Mouse (Mus musculus) ES-Bruce4 (cell line): ENCODE measurements around the gene Ski. TPM values are rescaled to one million over a fixed set of nuclear protein-coding genes. Genes with fewer than 3 reads are reported as not detected.
A peak's percentile ranks its signal among the peaks of the same experiment; 100 is the strongest.

Source experiments
- H3K27ac ChIP-seq: 2 replicates; pipeline ENCODE4 v1.5.1; 2012; ENCODE audit warnings: low read length, inconsistent platforms; ENCODE audit not compliant: insufficient read depth
- H3K27me3 ChIP-seq: 2 replicates; pipeline ENCODE4 v1.6.1; 2012; ENCODE audit warnings: mild to moderate bottlenecking, low read length, inconsistent platforms; ENCODE audit not compliant: control insufficient read depth, poor library complexity, insufficient read depth, severe bottlenecking
- H3K36me3 ChIP-seq: 2 replicates; pipeline ENCODE4 v1.6.1; 2012; ENCODE audit warnings: inconsistent platforms, mild to moderate bottlenecking, low read length, moderate library complexity; ENCODE audit not compliant: control insufficient read depth, poor library complexity, insufficient read depth, severe bottlenecking
- H3K4me1 ChIP-seq: one replicate; pipeline ENCODE4 v1.8.1; 2011; ENCODE audit warnings: low read length; ENCODE audit not compliant: control insufficient read depth, insufficient read depth
- H3K4me3 ChIP-seq: 2 replicates; pipeline ENCODE4 v1.5.1; 2011; ENCODE audit warnings: low read depth, mild to moderate bottlenecking, low read length
- H3K9ac ChIP-seq: 2 replicates; pipeline ENCODE4 v1.6.1; 2012; ENCODE audit warnings: low read depth, mild to moderate bottlenecking, inconsistent platforms; ENCODE audit not compliant: poor library complexity, severe bottlenecking
- H3K9me3 ChIP-seq: replicated peaks from 2 replicates; pipeline ENCODE4 v1.6.1; 2012; ENCODE audit warnings: mild to moderate bottlenecking, low read length, inconsistent platforms; ENCODE audit not compliant: control insufficient read depth, poor library complexity, insufficient read depth, severe bottlenecking
- CTCF ChIP-seq: IDR thresholded peaks from one replicate; pipeline ENCODE4 v1.8.1; 2011; ENCODE audit warnings: low read depth, low read length
- EP300 ChIP-seq: IDR thresholded peaks from 2 replicates; pipeline ENCODE4 v1.6.1; 2011; ENCODE audit warnings: low read depth, low read length; ENCODE audit not compliant: insufficient read depth
- POLR2A ChIP-seq: IDR thresholded peaks from one replicate; pipeline ENCODE4 v1.8.1; 2011; ENCODE audit warnings: low read length; ENCODE audit not compliant: insufficient read depth
- polyA plus RNA-seq: library from polyadenylated mRNA; stranded (reverse); fragments of >200 nt; gene quantifications from 2 replicates; pipeline ENCODE4 v1.2.4, GENCODE M21; 2011; ENCODE audit warnings: low read depth; ENCODE audit not compliant: missing spikeins, insufficient read depth, insufficient read length

The Ski gene
- polyA plus RNA-seq, 1 experiment = 67.2 TPM

DNA sequence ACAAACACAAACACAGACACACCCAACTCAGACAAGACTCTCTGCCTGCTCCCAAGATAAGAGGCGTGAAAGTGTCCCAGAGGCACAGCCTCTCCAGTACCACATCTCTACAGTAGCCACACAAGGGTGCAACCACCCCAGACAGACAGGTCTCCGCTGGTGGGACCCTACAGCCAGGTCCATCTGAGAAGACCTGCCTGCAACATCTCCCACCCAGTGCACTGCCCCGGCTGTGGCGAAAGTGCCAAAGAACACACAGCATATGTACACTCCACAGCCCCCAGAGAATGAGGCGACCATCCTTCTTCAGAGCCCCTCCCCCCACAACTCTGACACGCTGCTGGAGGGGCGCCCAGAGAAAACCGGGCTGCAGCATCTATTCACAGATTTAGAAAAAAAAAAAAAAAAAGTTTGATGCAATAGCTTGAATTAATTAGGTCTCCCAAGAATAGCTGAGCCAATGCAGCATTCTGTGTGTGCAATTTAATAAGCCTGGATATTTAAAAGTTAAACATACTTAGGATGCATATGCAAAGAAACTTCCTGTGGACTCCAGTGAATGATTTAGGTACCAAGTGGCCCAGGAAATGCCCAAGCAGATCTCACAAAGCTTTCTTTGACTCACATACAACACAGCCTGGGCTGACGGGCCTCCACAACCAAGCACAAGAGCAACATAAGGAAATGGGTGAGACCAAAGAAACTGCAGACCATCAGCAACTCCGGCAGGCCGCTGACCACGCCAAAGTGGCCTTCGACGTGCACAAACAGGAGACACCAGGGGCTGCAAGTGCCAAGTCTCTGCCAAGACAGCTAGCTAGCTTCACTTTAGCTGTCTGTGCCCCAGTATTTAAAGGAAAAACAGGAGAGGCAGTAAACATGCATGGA, 1.9 kb downstream of the Ski start:
- TF ChIP-seq EP300 (no peak), POLR2A (no peak), CTCF (no peak)
- no peaks in the 10 kb centered on the region for H3K27me3 ChIP-seq
- peak overlapping the region; percentile 86 for H3K9ac ChIP-seq
- no peaks in the 10 kb centered on the region for H3K9me3 ChIP-seq
- no peak overlapping the region for H3K27ac ChIP-seq
- peaks cover 4% of the 10 kb centered on the region; the same call in 1 of the 2 replicates for H3K36me3 ChIP-seq
- peak overlapping the region; percentile 79 for H3K4me3 ChIP-seq
- peaks cover 6% of the 10 kb centered on the region for H3K4me1 ChIP-seq

DNA sequence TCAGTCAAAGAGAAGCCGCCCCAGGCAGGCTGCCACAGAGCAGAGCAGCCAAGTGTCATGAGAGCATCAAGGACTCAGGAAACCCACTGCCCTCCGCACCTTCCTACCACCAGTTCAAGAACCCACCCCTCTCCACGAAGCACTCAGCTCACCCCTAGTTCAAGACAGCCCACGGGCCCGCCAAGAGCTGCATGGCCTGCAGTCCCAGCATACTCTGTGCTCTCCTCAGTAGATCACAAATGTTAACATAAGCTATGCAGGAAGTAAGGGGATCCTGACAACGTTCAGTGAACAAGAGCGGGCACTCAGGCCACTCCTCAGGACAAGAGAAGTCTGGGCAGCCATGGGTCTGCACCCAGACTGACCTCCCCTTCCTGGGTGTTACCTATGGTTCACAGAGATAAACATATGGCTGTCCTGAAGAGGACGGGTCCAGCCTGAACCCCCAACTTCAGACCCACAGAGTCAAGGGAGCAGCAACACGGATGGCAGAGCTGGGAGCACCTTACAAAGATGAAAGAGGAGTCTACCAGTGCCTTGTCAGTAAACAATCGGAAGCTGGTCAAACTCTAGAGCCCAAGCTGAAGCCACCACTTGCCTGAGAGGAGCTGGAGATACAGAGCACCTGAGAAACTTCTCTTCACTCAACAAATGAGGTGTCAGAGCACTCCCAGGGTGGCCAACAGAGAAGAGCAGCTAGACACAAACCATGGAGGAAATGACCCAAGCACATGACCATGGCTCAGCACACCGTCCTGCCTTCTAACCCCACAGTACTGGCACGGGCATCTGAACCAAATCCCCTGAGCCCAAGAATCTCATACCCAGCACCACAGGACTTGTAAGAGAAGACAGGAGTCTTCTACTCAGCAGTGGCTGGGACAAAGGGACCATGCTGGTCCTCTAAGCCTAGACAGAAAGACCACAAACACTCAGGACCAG, 2.9 kb downstream of the Ski start:
- Histone ChIP-seq H3K27ac (no peak overlapping the region), H3K9ac (0 out of 2 replicates have a peak overlapping the region, but pooled peaks have one; percentile 86), H3K4me3 (peak overlapping the region; percentile 50), H3K36me3 (peaks cover 4% of the 10 kb centered on the region; the same call in 1 of the 2 replicates), H3K4me1 (peaks cover 9% of the 10 kb centered on the region), H3K9me3 (no peaks in the 10 kb centered on the region), H3K27me3 (no peaks in the 10 kb centered on the region)
- TF ChIP-seq CTCF = no peak
- no peak for TF ChIP-seq EP300
- TF ChIP-seq POLR2A = no peak

DNA sequence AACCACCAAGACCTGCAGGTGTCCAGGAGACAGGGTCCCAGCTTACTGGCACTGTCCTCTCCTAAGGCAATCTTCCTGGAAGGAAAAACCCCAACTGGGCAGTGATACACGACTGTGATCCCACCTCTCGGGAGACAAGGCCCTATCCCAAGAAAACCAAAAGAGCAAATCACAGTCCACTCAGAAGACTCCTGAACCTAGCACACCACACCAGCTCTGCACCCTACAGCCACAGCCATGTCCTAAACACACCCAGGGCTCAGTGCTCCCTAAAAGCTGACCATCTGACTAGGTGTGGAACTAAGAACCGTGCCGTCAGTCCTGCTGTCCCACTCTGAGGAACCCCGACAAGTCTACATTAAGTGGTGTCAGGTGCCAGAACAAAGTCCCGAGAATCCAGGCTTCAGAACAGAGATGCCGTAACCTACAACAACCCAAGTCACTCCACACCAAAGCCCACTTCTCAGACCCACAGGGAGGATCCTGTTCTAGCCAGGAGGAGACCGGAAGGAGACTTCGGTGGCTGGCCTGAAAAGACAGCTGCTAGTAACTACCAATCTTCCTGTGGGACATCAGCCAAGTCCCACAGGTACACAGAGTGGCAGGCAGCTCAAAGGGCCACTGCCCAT, 4.2 kb downstream of the Ski start:
- no peak overlapping the region for H3K4me3 ChIP-seq
- no peak overlapping the region for H3K27ac ChIP-seq
- H3K4me1 ChIP-seq = peaks cover 13% of the 10 kb centered on the region
- no peak overlapping the region for H3K9ac ChIP-seq
- H3K9me3 ChIP-seq = no peaks in the 10 kb centered on the region
- no peak for TF ChIP-seq CTCF
- no peak for TF ChIP-seq EP300
- TF ChIP-seq POLR2A = no peak
- no peaks in the 10 kb centered on the region for H3K27me3 ChIP-seq
- H3K36me3 ChIP-seq = peaks cover 4% of the 10 kb centered on the region; the same call in 1 of the 2 replicates

DNA sequence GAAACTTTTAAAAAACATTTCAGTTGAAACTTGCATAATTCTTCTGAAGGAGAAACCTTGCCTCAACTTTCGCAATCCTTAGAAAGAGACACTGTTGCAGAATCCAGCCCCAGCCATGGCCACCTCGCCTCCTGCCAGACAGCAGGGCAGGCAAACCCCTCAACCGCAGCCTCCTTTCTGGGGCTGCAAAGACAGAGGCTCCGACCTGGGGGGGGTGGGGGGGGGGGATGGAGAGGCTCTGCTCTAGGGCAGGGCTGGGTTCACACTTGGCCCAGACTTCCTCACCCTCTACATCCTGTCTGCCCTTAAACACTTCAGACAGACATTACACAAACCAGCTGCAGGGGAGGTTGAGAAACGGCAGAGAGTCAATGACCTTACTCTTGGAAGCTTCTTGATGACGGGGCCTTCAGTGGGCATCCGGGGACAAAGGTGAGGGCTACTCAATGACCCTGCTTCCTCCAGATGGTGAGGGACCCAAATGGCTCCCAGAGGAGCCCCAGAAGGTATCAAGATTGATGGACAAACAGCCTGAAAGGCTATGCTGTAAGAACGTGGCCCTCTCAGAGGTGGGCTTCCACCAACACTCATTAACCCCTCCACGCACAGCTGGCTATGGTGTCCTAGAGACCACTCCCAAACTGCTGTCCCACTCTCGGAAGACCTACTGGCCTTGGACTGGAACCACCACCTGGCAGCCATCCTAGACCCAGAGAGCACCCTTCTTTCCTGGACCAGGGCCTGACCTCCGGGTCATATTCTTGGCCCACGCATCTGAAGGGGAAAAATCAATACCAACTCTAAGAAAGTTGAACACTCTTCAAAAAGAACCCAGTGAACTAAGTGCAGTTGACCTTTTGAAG, 4.9 kb downstream of the Ski start:
- peaks cover 4% of the 10 kb centered on the region; the same call in 1 of the 2 replicates for H3K36me3 ChIP-seq
- no peak overlapping the region for H3K4me3 ChIP-seq
- no peak overlapping the region for H3K9ac ChIP-seq
- H3K27me3 ChIP-seq = no peaks in the 10 kb centered on the region
- H3K9me3 ChIP-seq = no peaks in the 10 kb centered on the region
- peaks cover 13% of the 10 kb centered on the region for H3K4me1 ChIP-seq
- no peak for TF ChIP-seq EP300
- TF ChIP-seq CTCF = no peak
- no peak for TF ChIP-seq POLR2A
- no peak overlapping the region for H3K27ac ChIP-seq
